Mouse (Mus musculus) megakaryocyte, adult 5-6 weeks (primary cell): Measurements from ENCODE around the gene Eps8l3. TPM values are rescaled to one million over a fixed set of nuclear protein-coding genes. Genes with fewer than 3 reads are reported as not detected.
A peak's percentile ranks its signal among the peaks of the same experiment; 100 is the strongest.

ENCODE experiments used
- ATAC-seq: 2 replicates; pipeline ENCODE4 v1.8.0; 2016; ENCODE audit warnings: mild to moderate bottlenecking, inconsistent platforms; ENCODE audit not compliant: poor library complexity, severe bottlenecking
- total RNA-seq, 2 experiments: library from RNA; stranded (forward) in 1 of 2; stranded (reverse) in 1 of 2; fragments of 153-499, 151-499 nt in 1 of 2; fragments of 221-1000, 200-1000 nt in 1 of 2; gene quantifications; 2 replicates each; pipeline versions ENCODE4 v1.2.3 to v1.2.4; 2015 to 2017

Eps8l3 gene
- total RNA-seq, 2 experiments from 2014 or later: not detected

DNA sequence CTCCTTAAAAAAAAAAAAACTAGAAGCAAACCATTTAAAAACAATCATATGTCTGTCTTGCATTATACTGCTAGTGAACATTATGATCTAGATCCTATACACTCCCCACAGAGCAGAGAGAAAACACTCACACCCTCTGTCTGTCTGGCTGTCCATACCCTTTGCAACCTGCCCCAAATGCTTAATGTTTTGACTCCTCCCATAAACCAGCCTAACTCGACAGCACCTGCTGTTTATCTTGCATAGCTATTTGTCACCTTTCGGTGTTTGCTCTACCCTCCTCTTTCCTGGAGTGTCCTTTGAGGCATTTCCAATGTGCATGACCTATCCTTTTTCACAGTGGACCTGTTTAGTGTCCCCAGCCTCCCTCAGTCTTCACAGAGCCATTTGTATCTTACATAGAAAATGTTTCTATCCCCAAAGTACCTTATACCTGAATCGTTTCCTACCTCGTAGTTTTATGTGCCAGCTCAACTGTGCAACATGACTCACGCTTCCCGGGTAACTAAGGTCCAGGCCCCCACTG lies 18.2 kb downstream of the Eps8l3 start:
- ATAC-seq: no peak

DNA sequence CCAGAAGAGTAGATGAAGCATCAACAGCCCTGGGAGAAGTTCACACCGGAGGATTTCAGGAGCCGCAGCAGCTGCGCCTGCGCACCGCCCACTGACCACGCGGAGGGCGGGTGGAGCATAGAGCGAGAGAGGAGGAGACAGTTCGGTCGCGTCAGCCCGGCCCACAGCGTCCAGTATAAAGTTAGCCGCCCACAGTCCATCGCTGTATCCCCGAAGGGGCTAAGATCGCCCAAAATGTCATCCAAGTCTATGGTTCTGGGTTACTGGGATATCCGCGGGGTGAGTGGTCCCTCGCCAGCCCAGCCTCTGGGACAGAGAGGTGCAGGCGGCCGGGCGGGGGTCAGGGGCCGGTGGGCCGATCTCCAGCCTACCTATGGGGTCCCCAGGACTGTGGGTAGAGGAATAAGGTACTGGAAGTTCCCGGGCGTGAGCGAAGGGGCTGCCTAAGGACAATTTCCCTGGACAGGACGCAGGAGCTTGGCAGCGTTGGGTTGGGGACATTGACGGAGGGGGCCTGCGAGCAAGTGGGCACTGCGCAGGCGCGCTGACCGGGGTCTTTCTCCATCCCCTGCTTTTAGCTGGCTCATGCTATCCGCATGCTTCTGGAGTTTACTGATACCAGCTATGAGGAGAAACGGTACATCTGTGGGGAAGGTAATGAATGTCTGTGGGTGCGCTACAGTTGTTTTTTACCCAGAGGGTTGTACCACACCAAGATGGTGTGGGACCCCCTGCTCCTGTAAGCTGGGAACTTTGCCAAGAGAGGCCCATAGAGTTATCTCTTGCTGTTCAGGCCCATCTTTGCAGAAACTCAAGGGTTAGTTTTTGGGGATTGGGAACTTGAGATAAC lies 18.9 kb downstream of the Eps8l3 start, which contains the start of gene Gstm5:
Gstm5 (plus strand) TSS at position 102 of the 850 bp plus-strand sequence.
- ATAC-seq: peak; percentile 95

DNA sequence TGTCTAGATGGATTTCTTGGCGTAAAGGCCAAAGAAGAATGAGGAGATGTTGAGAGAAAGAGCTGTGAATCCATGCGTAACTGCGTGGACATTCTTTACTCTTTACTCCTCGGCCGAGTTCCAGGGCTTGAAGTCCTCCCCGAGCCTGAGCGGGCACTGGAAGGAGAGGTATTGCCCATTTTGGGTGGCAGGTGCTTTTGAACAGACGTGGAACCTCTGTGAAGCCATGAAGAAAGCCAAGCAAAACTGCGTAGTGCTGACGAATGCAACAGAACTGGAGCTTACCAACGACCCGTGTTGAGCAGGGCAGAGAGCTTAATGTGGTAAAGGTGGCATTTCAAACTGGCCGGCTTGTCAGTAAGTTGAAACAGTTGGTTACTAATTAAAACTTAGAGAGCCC lies 21.7 kb downstream of the Eps8l3 start:
- ATAC-seq: no peak

DNA sequence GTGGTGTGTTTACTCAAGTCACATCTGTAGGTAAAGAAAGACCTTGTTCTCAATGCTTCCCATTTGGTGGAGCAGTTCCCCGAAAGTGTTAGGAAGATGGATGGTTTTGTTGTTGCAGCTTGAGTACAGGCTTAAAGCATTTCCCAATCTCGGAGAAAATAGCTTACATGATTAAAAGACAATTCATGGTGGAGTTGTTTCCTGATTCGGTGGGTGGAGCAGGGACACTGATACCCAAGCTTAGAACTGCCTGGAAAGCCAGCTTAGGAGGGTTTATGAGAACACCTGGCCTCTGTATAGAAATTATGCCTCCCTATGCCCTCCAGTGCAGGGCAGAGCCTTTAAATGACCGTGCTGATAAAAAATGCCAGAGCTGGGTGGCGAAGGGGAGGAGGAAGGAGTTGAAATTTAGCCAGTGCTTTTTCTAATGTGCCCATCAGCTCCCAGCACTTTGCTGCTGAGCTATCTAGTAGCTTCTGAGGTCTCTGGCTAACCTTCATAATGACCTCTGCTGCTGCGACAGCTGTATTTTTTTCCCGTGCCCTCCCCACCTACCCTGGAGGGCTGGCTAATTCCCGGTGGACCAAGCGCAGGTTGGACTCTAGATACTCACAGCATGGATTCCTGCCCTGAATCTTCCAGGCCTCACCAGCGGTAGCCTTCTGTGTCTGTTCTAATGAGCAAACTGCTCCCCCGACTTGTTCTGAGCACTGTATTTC lies 24.1 kb downstream of the Eps8l3 start:
- ATAC-seq: no peak

DNA sequence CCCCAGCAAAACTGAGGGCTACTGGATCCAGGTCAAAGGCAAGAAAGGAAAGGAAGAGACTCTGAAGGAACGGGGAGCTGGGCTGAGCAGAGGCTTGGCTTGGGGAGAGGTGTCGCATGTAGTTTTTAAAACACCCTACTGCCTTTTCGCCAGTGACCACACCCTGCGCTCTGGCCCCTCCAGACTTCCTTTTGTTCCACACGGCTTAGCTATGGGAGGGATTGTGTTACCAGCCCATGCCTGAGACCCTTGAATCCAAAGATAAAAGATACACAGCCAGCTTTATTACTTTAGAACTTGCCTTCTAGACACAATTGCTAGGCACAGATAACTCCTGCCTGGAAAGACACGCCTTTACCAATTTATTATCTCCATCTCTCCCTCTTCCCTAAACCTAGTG lies 28.9 kb downstream of the Eps8l3 start:
- ATAC-seq: no peak

DNA sequence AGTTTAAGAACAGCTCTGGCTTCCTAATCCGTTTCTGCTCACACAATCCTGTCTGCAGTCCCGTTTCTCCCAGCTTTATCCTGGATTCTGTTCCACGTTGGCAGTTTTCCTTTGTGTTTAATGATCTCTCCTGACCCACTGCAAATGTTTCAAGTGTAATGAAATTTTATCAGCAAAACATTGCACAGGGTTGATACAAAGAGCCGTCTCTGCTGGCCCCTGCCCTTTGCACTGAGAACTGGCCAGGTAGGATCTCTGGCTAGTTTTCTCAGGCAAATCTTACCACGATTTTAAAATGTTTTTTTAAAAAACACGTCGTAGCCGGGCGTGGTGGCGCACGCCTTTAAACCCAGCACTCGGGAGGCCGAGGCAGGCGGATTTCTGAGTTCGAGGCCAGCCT lies 39.6 kb downstream of the Eps8l3 start:
- no peak for ATAC-seq

DNA sequence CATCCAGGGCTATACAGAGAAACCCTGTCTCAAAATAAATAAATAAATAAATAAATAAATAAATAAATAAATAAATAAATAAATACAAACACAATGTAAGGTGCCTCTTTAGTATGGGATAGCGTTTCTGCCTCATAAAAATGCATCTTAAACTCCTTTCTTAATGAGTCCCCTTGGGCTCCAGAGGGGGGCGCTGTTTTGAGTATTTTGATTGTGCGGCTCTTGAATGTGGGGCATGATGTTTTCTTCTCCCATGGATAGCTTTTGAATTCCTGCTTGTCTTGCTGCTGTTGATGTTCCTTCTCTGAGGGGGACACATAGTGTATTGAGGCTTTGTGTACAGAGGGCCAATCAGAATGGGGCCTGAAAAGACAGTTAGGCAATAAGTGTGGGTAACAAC lies 40.1 kb downstream of the Eps8l3 start:
- no peak for ATAC-seq

DNA sequence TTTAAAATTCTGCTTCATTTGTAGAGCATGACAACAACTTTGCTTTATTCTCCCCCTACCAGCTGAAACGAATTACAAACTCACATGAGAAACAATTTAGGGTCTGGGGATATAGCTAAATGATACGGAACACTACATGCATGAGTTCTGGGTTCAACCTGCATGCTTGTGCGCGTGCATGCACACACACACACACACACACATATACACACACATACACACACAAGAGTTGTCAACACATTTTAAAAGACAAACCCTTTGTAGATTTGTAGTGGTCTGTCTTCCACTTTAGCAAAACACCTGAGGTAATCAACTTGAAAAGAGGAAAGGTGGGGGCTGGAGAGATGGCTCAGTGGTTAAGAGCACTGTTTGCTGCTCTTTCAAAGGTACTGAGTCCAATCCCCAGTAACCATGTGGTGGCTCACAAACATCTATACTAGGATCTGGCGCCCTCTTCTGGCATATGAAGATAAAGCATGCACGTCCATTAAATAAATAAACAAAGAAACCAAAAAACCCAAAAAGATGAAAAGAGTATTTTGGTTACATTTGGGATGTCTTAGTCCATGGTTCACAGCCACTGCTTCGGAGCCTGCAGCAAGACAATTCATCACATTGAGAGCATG lies 40.9 kb downstream of the Eps8l3 start:
- ATAC-seq: peak; percentile 80

DNA sequence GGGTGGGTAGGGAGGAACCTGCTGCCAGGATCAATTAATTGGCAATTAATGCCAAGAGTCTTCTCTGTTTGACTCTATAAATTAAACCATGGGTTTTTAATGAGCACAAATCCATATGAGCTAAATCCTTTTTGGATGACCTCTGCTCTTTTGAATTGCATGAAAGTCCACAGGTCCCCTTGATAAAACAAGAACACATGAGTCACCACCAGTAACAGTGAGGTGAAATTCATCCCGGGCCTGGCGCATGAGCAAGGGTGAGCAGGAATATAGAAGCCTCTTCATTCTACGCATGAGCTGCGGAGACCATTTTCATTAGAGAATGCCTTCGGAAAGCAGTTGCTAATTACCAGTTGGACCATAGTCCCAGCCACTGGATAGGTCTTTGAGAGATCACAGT lies 43.3 kb downstream of the Eps8l3 start:
- no peak for ATAC-seq

DNA sequence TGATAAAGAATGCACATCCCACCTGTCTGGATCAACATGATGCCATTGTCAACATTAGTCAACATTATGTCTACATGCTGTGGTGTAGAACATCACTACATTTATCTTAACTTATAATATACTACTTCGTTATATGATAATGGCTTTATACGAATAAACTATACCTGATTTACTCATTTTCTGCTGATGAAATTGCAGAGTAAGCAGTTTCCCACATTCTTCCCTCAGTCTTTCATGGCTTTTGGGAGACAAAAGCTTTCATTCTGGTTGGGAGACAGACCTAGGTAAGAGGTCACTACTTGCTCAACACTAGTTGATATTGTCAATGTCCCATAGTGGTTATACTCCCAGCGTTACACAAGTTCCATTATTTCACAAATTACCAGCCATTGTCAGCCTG lies 48.3 kb downstream of the Eps8l3 start:
- no peak for ATAC-seq

DNA sequence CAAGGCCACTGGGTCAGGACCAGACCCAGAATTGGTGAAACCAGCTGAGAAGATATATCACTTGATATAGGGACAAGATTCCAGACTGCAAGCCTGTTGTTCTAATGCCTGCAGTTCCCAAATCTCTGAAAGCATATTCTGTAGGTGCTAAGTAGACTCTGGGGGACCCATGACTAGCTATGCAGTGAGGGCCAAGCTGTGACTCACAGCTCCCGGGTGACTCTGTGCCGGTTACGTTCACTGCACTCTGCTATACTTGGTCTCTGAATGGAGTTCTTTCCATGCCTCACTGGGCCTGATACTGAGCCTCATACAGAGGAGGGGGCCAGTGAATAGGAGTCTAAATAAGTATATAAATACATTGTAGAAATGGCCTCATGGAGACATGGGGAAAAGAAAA lies 50.8 kb downstream of the Eps8l3 start:
- ATAC-seq: no peak

DNA sequence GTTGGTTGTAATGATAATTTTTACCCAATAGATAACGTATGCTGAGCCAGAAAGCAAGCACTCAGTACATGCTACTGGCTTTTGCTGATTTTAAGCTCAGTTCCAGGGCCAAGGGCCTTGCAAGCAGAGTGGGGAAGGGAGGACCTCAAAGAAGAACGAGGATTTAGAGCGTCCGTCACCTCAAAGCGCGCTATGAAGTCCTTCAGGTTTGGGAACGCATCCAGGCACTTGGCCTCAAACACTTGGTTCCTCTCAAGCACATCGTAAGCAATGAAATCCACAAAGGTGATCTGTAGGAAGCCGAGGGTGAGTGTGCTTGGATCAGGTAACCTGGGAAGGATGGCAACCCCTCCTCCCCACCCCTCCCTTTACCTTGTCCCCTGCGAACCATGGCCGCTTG lies 51.7 kb downstream of the Eps8l3 start:
- ATAC-seq: no peak

DNA sequence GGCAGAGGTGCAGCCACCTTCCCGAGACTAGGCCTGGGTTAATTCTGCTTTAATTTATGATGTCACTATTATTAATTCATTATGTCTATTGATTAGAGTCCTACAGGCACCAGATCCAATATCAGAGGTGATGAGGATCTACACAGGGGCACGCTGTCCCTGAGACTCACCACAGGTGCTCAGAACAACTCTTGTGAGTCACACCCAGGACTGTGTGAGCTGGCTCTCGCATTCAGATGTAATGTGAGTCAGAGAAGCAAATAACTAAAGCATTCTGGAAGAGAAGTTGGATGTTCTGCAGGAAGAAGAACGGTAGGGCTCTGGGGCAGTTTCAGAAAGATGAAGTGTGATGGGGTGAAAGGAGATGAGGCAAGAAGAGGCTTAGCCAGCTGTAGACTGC lies 52.2 kb downstream of the Eps8l3 start:
- ATAC-seq: no peak

DNA sequence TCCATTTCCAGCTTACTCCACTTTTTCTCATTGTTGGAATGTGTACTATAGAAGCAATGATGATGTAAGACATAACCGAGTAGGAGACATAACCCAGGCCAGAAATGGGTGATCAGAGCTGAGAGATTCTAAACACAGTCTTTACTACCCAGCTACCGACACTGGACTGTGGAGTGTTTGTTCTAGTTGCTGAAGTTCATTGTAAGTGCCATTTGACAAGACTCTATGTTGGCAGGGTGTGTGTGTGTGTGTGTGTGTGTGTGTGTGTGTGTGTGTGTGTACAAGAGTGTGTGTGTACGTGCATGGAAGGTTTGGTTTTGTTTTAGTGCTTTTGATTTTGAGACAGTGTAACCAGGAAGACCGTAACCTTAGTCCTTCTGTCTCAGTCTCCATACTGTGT lies 52.7 kb downstream of the Eps8l3 start:
- no peak for ATAC-seq

DNA sequence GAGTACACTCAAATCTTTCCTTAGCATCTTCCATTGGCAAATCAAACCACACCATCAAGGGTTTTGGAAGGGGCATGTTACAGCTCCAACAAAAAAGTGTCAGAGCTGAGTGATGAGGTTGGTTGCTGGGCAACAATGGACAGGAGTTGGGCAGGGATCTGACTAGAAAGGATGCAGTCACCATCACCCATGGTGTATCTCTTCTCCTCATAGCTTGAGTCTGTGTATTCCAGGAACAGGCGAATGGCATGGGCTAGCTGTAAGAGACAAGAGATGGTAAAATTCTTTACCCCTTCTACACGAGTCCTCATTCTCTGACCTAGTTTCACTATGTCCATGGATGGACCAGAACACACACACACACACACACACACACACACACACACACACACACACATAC lies 54.1 kb downstream of the Eps8l3 start:
- ATAC-seq: no peak

DNA sequence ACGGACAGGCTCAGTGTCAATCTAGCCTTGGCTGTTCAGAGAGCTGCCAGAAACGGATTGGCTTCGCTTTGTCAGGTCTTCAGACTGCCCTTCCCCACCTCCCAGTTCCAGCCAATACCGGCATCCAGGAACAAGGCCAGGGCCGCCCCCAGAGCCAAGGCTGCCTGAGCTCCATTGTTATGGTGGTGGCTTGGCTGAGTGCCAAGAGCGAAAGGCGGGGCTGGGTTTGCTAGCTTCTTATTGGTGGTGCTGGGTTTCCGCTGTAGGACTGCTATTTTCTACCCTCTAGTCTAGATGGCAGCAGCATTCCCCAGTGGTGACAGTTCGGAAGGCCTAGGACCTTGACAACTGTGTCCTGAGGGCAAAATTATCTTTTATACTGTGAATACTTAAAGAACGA lies 54.6 kb downstream of the Eps8l3 start, which contains the start of gene Gstm7:
Gstm7 (minus strand) TSS at position 148 of the 400 bp plus-strand sequence.
- peak; percentile 91 for ATAC-seq

DNA sequence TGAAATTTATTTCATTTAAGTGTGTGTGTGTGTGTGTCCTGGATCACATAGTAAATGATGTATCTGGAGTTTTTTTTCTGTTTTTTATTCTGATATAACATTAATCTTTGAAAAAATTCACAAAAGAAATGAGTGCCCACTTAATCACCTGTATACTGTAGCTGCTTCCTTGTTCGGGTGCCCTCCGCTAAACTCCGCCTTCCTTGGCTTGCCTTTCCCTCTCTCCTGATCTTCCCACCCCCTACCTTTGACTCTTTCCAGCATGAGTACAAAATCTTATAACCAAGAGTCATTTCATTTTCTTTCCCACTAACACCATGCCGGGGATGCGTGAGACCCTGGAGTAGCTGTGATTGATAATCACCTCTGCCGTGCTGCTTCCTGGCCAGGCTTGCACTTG lies 55.1 kb downstream of the Eps8l3 start:
- no peak for ATAC-seq

DNA sequence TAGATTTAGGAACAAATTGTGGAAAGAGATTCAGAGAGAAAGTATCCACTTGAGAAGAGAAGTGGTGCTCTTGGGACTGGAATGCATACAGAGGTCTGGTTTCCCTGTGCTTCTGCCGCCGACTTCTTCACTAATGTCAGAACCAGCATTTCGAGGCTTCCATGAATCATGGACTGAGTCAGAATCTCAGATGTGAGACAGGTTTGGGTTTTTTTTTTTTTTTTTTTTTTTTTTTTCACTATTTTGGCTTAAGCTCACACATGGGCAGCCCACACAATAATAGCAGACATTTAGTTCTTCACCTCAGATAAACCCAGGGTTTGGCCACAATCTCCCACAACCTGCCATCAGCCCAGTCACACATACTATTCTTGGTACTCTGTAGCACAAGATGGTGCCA lies 58.2 kb downstream of the Eps8l3 start:
- ATAC-seq: no peak

DNA sequence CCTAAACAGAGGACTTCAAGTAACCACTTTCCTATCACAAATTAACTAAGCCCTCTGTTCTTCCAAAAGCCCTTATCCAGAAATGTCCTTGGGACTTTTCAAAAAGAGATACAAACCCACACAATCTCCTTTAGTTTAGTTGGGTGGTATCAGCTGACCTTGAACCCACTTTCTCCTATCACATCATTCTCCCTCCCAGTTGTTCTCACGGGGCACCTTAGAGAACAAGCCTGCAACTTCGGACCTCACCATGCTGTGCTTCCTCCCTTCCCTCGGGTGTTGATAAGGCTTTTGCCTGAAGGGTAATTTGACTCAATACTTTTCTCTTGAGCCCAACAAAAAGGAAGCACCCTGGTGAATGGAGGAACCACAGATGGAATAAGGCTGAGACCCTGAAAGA lies 58.9 kb downstream of the Eps8l3 start:
- no peak for ATAC-seq

DNA sequence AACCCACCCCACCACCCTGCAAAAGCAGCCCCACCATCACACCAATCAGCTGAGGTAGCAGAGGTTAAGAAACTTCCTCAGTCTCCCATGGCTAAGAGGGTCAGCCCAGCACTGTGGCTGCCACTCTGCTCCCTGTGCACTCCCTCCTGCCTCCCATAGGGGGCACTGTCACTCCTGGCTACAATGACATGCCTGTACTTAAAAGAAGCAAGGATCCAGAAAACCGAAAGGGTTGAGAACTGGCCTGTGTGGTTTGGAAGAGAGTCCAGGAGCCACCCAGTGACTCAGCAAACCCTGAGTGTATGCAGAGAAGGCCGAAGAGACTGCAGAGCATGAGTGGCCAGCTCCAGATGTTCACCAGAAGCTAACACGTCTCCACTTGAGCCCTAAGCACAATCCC lies 62.4 kb downstream of the Eps8l3 start:
- peak; percentile 90 for ATAC-seq

DNA sequence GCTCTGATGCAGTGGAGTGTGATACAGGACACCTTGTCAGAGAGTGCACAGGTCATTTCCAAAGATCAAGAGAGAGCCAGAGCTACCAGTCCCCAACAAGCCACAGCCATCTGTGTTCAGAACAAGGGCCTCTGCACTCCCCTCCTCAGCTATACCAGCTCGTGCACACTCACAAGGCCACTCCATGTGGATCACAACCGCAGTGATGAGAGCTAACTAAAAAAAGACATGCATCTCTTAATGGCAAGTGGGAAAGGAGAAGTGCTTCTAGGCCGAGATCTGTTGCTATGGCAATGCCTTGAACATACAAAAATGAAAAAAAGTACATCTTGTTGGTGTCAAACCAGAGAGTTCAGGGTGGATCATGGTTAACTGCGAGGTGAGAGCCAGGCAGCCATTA lies 62.8 kb downstream of the Eps8l3 start:
- ATAC-seq: peak; percentile 67
